Mouse (Mus musculus) megakaryocyte, adult 5-6 weeks (primary cell): ENCODE results near the gene Mcmbp. TPM values are rescaled to one million over a fixed set of nuclear protein-coding genes. Genes with fewer than 3 reads are reported as not detected.

ENCODE experiments used
- ATAC-seq: 2 replicates; pipeline ENCODE4 v1.8.0; 2016; ENCODE audit warnings: mild to moderate bottlenecking, inconsistent platforms; ENCODE audit not compliant: poor library complexity, severe bottlenecking
- total RNA-seq, 2 experiments: library from RNA; stranded (forward) in 1 of 2; stranded (reverse) in 1 of 2; fragments of 153-499, 151-499 nt in 1 of 2; fragments of 221-1000, 200-1000 nt in 1 of 2; gene quantifications; 2 replicates each; pipeline versions ENCODE4 v1.2.3 to v1.2.4; 2015 to 2017

Mcmbp gene
- 127 and 133 TPM in 2 replicates for total RNA-seq (2015)
- total RNA-seq (2017) = 77.4 and 95.5 TPM in 2 replicates

DNA sequence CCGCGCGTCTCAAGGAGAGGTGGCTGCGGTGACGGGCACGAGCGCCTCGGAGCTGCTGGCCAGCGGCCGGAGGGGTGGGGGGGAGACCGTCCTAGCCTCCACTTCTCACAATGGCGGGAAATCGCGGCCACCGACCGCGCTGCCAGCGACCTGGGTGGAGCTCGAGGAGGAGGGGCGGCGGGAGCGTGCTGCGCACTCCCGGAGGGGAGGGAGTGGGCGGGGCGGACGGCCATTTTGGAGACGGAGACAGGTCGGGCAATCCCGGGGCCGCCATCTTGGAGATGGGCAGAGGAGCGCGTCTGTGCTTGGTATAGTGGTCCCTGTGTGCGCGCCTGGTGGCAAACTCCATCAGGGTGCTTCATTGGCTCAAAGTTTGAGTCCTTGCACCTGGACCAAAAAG lies at the start of gene Mcmbp:
Gene Mcmbp, minus strand, starts transcription at position 162 of the 400 bp plus-strand sequence.
- peak; percentile 74 for ATAC-seq

DNA sequence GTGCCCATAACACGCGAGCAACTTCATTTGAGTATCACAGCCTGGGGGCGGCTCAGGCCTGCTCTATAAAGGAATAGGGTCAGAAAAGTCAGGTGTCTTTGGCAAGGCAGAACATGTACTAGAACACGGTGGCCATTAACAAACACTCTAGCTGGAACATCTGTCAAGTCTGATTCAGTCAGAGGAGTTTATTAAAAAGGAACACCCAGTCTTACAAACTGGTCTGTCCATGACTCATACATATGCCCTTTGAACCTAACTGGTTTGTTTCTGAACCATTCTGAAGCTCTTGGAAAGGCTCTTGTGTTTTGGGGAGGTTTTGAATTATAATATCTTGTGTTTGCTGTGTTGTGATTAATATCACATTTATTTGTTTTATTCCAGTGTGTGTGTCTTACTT lies 49.8 kb upstream of the Mcmbp start:
- ATAC-seq = no peak

DNA sequence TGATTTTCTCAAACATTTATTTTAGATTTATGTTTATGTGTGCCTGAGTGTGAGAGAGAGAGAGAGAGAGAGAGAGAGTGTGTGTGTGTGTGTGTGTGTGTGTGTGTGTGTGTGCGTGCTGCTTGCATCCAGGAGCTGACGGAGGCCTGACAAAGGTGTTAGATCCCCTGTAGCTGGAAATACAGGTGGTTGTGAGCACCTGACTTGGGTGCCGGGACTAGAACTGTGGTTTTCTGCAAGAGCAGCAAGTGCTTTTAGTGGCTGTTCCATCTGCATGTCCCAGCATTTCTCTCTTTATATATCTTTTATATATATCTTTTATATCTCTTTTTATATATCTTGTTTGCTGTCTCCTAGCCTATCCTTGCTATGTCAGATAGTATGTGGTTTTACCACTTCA lies 41.6 kb upstream of the Mcmbp start:
- no peak for ATAC-seq

DNA sequence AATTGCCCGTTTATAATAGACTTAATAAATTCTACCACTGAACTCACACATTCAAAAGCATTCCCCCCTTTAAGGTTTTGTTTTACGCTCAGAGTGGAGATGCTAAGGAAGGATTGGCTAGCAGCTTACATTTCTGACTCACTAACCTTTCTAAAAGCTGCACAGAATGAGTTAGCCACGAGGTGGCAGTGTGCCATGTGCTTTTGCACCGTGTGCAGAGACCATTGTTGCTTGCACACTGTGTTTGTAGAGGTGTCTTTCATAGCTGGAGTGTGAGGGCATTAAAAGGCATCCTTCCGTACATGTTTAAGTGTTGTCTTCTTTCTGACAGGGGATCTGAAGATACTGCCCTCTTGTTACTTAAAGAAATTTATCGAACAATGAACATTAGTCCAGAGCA lies 39.0 kb upstream of the Mcmbp start:
- peak; percentile 60 for ATAC-seq

DNA sequence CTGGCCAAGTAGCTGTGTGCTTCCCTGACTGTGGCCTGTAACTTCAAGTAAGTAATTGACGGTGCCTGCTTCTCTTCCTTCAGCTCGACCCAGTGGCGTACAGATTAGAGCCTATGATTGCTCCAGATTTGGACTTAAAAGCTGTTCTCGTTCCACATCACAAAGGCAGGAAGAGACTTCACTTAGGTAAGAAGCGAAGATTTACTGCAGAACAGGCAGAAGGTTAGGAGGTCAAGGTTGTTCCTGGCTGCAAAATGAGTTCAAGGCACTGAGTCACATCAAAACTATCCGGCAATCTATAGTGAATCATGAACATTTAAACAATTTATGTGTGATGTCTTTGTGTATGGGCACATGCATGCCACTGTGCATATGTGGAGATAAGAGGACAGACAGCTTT lies 36.9 kb upstream of the Mcmbp start:
- no peak for ATAC-seq

- ATAC-seq = no peak
Observed at GRCm38 (mm10) chr7:128766696-128767095, 26.4 kb upstream of the Mcmbp start.

DNA sequence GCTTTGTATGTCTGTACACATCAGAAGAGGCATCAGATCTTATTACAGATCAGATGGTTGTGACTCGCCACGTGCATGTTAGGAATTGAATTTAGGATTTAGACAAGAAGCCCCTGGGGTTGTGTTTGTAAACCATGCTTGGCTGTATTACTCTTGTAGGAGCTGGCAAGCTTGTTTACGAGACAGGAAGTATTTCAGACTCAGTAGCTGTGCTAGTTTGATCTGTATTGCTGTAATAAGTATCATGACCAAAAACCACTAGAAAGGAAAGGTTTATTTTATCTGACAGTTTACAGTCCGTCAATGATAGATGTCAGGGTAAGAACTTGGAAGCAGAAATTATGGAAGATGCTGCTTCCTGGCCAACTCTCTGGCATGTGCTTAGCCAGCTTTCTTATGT lies 18.7 kb upstream of the Mcmbp start:
- no peak for ATAC-seq

- no peak for ATAC-seq
Observed at GRCm38 (mm10) chr7:128755396-128755795, 15.1 kb upstream of the Mcmbp start.

DNA sequence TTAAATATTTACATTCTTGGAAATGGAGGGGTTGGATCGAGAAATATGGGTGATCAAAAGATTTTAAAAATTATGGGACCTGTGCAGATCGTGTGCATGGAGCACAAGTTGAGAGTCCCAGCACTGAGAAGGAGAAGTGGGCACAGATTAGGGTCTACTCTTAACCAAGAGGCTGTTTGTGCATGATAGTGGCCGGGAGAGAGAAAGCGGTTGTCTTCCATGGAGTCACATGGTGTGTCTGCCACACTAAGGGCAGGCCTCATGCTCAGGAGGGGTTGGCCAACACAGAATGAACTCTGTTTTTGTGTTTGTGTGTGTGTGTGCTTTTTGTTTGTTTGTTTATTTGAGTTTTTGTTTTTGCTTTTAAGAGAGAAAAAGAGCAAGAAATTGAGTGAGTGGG lies 11.7 kb upstream of the Mcmbp start:
- ATAC-seq = no peak

GRCm38 (mm10) chr7:128750296-128750695 lies 10.0 kb upstream of the Mcmbp start:
- no peak for ATAC-seq

DNA sequence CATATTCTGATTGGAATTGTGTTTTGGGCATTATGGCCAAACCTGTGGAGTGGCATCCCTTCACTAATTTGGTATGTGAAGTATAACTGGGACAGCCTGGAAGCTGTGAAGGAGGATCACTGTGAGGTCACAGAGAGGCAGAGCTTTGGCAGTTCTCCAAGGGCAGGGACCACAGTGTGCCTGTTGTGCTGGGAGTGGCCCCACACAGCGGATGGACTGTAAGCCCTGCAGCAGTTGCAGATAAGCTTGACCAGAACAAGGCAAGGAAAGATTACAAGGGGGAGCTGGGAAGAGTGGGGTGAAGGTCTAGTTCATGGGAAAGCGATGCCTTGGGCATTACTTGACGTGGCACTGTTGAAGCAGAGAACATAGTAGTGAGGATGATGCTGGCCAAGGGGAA lies 8.5 kb upstream of the Mcmbp start:
- no peak for ATAC-seq

DNA sequence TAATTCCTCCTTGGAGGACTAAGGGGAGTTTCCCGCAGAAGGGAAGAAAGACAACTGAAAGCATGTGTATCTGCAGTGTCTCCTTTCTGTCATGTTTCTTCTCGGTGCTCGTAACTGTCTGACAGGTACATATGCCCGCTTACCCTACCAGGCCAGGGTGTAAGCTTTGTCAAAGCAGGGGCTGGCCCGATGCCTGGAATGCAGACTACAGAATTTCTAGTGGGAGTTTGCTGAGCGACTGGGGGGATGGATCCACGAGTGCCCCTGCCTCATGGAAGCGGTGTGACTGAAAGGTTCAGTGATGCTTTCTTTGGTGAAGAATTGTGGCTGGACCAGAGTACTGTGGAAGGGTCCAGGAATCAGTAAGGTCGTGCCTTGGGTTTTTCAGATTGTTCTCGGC lies 5.9 kb upstream of the Mcmbp start:
- no peak for ATAC-seq

DNA sequence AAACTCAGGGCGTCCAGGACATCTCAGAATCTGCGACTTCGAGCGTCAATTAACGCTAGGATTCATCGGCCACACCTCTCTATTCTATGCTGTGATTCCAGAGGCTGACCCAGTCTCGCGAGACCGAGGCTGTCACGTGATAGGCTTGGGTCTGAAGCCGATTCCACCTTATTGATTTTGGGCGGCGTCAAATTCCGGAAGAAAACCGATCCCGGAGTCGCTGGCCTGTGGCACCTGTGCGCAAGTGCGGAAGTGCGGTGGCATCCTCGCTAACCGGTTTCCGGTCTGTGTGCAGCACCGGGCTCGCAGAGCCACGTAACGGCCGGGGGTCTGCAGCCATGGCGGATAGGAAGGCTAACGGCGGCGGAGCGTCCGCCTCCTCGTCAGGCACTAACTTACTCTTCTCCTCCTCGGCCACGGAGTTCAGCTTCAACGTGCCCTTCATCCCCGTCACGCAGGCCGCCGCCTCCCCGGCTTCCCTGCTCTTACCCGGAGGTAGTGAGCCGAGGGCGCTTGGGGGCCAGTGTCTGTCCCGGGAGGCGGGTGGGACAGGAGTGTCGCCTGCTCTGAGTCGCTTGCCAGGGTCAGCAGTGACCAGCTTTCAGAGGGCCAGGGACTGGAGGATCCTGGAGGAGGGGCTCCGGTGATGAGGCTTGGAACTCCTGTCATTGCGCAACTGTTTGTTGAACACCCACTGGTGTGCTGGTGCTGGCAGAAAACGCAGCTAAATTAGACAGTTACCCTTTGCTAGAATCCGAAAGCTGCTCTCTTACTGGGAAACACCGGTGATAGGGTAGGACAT lies 4.6 kb upstream of the Mcmbp start, which contains the start of gene Sec23ip:
Gene Sec23ip, plus strand, starts transcription at position 260 of the 802 bp plus-strand sequence.
- ATAC-seq = peak; percentile 85

DNA sequence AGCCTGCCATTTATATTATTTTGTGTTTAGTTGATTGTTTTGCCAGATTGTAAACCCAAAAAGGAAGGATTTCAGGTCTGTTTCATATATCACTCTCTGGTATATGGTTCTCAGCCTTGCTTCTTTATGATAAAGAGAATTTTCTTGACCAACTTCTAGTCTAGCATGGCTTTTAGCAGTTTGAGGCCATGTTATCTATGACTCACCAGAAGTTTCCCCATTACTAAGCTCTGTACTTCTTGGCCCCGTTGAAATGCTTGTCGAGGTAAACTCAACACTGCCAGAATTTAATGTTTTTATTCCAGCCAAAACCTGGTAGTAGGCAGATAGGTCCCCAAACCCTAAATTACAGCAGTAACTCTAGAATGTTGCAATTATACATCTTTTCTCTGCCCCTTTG lies 3.6 kb upstream of the Mcmbp start:
- ATAC-seq = no peak

GRCm38 (mm10) chr7:128739462-128740277 lies 625 bp downstream of the Mcmbp start:
- peak; percentile 71 for ATAC-seq

- no peak for ATAC-seq
Observed at GRCm38 (mm10) chr7:128739116-128739461, 1.2 kb downstream of the Mcmbp start.

- ATAC-seq = peak; percentile 39; the same call in 1 of the 2 replicates
Observed at GRCm38 (mm10) chr7:128738041-128738440, 2.3 kb downstream of the Mcmbp start.

- ATAC-seq = no peak
Observed at GRCm38 (mm10) chr7:128731585-128731984, 8.7 kb downstream of the Mcmbp start.

DNA sequence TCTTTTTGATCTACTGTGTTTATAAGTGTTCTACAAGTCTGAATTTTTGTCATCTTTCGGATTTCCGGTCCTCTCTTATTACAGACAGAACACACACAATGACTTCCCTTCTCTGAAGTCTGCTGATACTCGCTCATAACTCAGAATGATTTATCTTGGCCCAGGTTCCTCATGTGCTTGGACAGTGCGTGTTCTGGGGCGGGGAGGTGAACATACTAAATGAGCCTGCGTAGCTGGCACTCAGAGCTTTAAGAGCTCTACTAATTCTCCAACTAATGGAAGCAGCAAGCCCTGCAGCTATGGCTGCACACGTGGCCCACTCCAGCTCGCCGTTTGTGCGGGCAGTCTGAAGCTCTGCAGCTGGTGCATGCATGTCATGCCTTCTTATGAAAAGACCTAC lies 11.6 kb downstream of the Mcmbp start:
- peak; percentile 72 for ATAC-seq

- no peak for ATAC-seq
Observed at GRCm38 (mm10) chr7:128727701-128728100, 12.6 kb downstream of the Mcmbp start.

DNA sequence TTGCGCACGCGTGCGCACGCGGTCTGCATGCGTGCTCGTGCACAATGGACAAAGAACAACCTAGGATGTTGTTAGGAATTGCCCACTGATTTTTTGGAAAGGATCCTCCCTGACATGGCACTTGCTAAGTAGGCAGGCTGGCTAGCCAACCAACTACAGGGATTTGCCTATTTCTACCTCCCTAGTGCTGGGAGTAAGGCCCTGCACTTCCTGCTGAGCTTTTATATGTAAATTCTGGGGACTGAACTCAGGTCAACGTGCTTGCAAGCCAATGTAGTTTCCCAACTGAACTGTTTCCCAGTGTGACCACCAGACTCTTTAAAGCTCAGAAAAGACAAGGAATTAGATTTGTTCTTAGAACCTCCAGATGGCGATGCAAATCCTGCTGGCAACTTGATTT lies 13.3 kb downstream of the Mcmbp start:
- no peak for ATAC-seq

DNA sequence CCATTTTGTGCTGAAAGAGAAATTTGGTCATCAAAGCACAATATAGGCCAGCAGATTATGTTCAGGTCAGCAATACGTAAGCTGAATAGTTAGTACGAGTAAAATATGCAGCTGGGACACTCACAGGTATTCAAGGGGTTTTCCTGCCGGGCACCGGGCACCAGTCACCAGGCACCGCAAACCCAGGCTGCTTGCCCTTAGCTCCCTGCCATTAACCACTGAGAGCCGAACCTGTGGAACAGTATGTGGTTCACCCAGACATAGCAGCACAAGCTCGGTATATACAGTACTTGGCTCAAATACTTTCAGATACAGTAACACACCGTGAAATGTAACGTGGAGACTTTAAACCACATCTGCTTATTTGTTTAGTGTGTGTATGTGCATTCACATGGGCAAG lies 15.1 kb downstream of the Mcmbp start:
- ATAC-seq = no peak
